Mouse (Mus musculus): ENCODE measurements around the gene Cdk2ap1. TPM values are rescaled to one million over a fixed set of nuclear protein-coding genes. Genes with fewer than 3 reads are reported as not detected.

Cdk2ap1 gene
- 119 TPM for polyA plus RNA-seq (2017; shearing (Covaris generic))

GRCm38 (mm10) chr5:124362982-124363381 lies at the start of gene Cdk2ap1:
Cdk2ap1 (minus strand) TSS chr5:124363082.

GRCm38 (mm10) chr5:124327510-124328364 lies 35.1 kb downstream of the Cdk2ap1 start, which contains the start of the genes Mphosph9 and 2810006K23Rik:
Mphosph9 (minus strand) TSS chr5:124327972.
2810006K23Rik (plus strand) TSS chr5:124328089.

Other genes with a start within 250 kb of the Cdk2ap1 start
- 45.2 TPM for gene Arl6ip4, start 247.0 kb downstream of the Cdk2ap1 start, polyA plus RNA-seq (2017; shearing (Covaris generic))
- gene Pitpnm2, start 113.3 kb downstream of the Cdk2ap1 start, polyA plus RNA-seq (2017; shearing (Covaris generic)), result 11.3 TPM
- 22.7 TPM for gene Mphosph9, start 35.1 kb downstream of the Cdk2ap1 start, polyA plus RNA-seq (2017; shearing (Covaris generic))
- gene 2810006K23Rik, start 35.0 kb downstream of the Cdk2ap1 start, polyA plus RNA-seq (2017; shearing (Covaris generic)), result 2.5 TPM
- 102 TPM for gene Sbno1, start 62.9 kb upstream of the Cdk2ap1 start, polyA plus RNA-seq (2017; shearing (Covaris generic))
- gene Kmt5a, start 76.8 kb upstream of the Cdk2ap1 start, polyA plus RNA-seq (2017; shearing (Covaris generic)), result 68.9 TPM
- gene Rilpl2, start 115.3 kb upstream of the Cdk2ap1 start, polyA plus RNA-seq (2017; shearing (Covaris generic)), result 82.7 TPM
- gene Snrnp35, start 120.1 kb upstream of the Cdk2ap1 start, polyA plus RNA-seq (2017; shearing (Covaris generic)), result 7.1 TPM
- gene Rilpl1, start 168.3 kb upstream of the Cdk2ap1 start, polyA plus RNA-seq (2017; shearing (Covaris generic)), result 2.1 TPM
- gene Tmed2, start 177.6 kb upstream of the Cdk2ap1 start, polyA plus RNA-seq (2017; shearing (Covaris generic)), result 521 TPM
- gene Ddx55, start 189.8 kb upstream of the Cdk2ap1 start, polyA plus RNA-seq (2017; shearing (Covaris generic)), result 15.8 TPM
- 21.1 TPM for gene Eif2b1, start 216.0 kb upstream of the Cdk2ap1 start, polyA plus RNA-seq (2017; shearing (Covaris generic))
- 17.5 TPM for gene Gtf2h3, start 216.1 kb upstream of the Cdk2ap1 start, polyA plus RNA-seq (2017; shearing (Covaris generic))